Mouse (Mus musculus): ENCODE measurements around the gene Mfsd10. TPM values are rescaled to one million over a fixed set of nuclear protein-coding genes. Genes with fewer than 3 reads are reported as not detected.

Mfsd10 gene
- total RNA-seq (2022) = 10 to 100 TPM in 3 of 4 experiments, 1 to 10 TPM in 1; 8.9 to 15.3 (median 11.0) TPM

GRCm38 (mm10) chr5:34636481-34637287, at the start of gene Mfsd10:
Gene Mfsd10, minus strand, starts transcription at chr5:34637212.
- DNase-seq (ENCODE audit: low spot score) = peak; percentile 84

- DNase-seq (ENCODE audit: low spot score) = no peak
Measured at GRCm38 (mm10) chr5:34670280-34670679, 33.3 kb upstream of the Mfsd10 start.

GRCm38 (mm10) chr5:34669493-34669892, 32.5 kb upstream of the Mfsd10 start:
- DNase-seq (ENCODE audit: low spot score) = no peak

GRCm38 (mm10) chr5:34663231-34663630, 26.2 kb upstream of the Mfsd10 start:
- no peak for DNase-seq (ENCODE audit: low spot score)

GRCm38 (mm10) chr5:34661909-34662308, 24.9 kb upstream of the Mfsd10 start:
- DNase-seq (ENCODE audit: low spot score) = no peak

GRCm38 (mm10) chr5:34660591-34661130, 23.6 kb upstream of the Mfsd10 start:
- DNase-seq (ENCODE audit: low spot score) = no peak

GRCm38 (mm10) chr5:34659686-34660590, 22.9 kb upstream of the Mfsd10 start, which contains the start of the genes Nop14 and Grk4:
Gene Nop14, minus strand, starts transcription at chr5:34660148.
Gene Grk4, plus strand, starts transcription at chr5:34660379.
- DNase-seq (ENCODE audit: low spot score) = peak; percentile 100

- DNase-seq (ENCODE audit: low spot score) = no peak
Measured at GRCm38 (mm10) chr5:34657556-34657955, 20.5 kb upstream of the Mfsd10 start.

GRCm38 (mm10) chr5:34654881-34655280, 17.9 kb upstream of the Mfsd10 start:
- DNase-seq (ENCODE audit: low spot score) = no peak

- no peak for DNase-seq (ENCODE audit: low spot score)
Measured at GRCm38 (mm10) chr5:34652961-34653360, 15.9 kb upstream of the Mfsd10 start.

- peak; percentile 60 for DNase-seq (ENCODE audit: low spot score)
Measured at GRCm38 (mm10) chr5:34647581-34647980, 10.6 kb upstream of the Mfsd10 start.

- no peak for DNase-seq (ENCODE audit: low spot score)
Measured at GRCm38 (mm10) chr5:34642932-34643331, 5.9 kb upstream of the Mfsd10 start.

- no peak for DNase-seq (ENCODE audit: low spot score)
Measured at GRCm38 (mm10) chr5:34641991-34642390, 5.0 kb upstream of the Mfsd10 start.

- DNase-seq (ENCODE audit: low spot score) = no peak
Measured at GRCm38 (mm10) chr5:34637591-34638156, 662 bp upstream of the Mfsd10 start.

- DNase-seq (ENCODE audit: low spot score) = no peak
Measured at GRCm38 (mm10) chr5:34635665-34636192, 1.3 kb downstream of the Mfsd10 start.

GRCm38 (mm10) chr5:34634746-34635400, 2.1 kb downstream of the Mfsd10 start:
- no peak for DNase-seq (ENCODE audit: low spot score)

- no peak for DNase-seq (ENCODE audit: low spot score)
Measured at GRCm38 (mm10) chr5:34633641-34634040, 3.4 kb downstream of the Mfsd10 start.

- DNase-seq (ENCODE audit: low spot score) = no peak
Measured at GRCm38 (mm10) chr5:34632996-34633395, 4.0 kb downstream of the Mfsd10 start.

- DNase-seq (ENCODE audit: low spot score) = no peak
Measured at GRCm38 (mm10) chr5:34609966-34610365, 27.0 kb downstream of the Mfsd10 start.

- DNase-seq (ENCODE audit: low spot score) = no peak
Measured at GRCm38 (mm10) chr5:34608226-34608625, 28.8 kb downstream of the Mfsd10 start.
